ENCODE assay signal across 15 mouse cellular contexts in genomic region chr4:95001043-95001775, GRCm38 (mm10). TPM values are rescaled to one million over a fixed set of nuclear protein-coding genes. Genes with fewer than 3 reads are reported as not detected.
DNase-seq lines count a peak whose midpoint lies in the region; ATAC-seq lines count a peak whose summit lies in the region.
"Had no signal": no experiment of that assay in that cellular context is flagged by ENCODE, and none has a peak within 500 bp of the region (broad histone marks: within the 10 kb centered on the region; RNA-seq: fewer than 3 reads in every experiment).

No protein-coding gene starts in this region.

- DNase-seq in layer of hippocampus, adult 9-11 months = peak; percentile 64
- DNase-seq in layer of hippocampus, postnatal 25 days (ENCODE audit: extremely low spot score in 1 of 2, low spot score in 1 of 2) = no peak
- DNase-seq in 3134 (ENCODE audit: extremely low read depth, insufficient read length, low spot score) (peak; percentile 69), 416B (ENCODE audit: low read depth) (peak; percentile 85)
- peak; percentile 50 to 51 for DNase-seq in adrenal gland, postnatal 36 days
- no peak for DNase-seq in kidney, postnatal 10 days
- DNase-seq: cerebellum, adult 9-10 months; forebrain, postnatal 0 days; heart, adult 2 months; kidney, adult 8-10 months; kidney, postnatal 36 days; spleen, adult 18-20 months; thymus, adult 2 months had no signal

- no peak for ATAC-seq in granulocyte monocyte progenitor cell, adult 5-6 weeks (replicated peaks; ENCODE audit: poor library complexity, severe bottlenecking)
- ATAC-seq: activated CD4-positive, CD25-positive, alpha-beta regulatory T cell, adult 4 months; forebrain, postnatal 0 days had no signal

RNA-seq across cellular contexts. Expression of gene Mysm1, which starts 22.3 kb away (rescaled TPM):
- total RNA-seq in layer of hippocampus, postnatal 25 days (2021) = 10 to 100 TPM; 24.8 to 37.7 TPM
- 10 to 100 TPM; 21.5 to 29.8 TPM for total RNA-seq in adrenal gland, postnatal 36 days (2021)
- total RNA-seq in granulocyte monocyte progenitor cell, adult 5-6 weeks (2014; fragmentation: Nextera tagmentation) = 28.7 and 30.9 TPM in 2 replicates
- 41.6 and 44.1 TPM in 2 replicates for total RNA-seq in granulocyte monocyte progenitor cell, adult 5-6 weeks (2017)

RNA-seq across cellular contexts. Expression of gene Jun, which starts 50.8 kb away (rescaled TPM):
- total RNA-seq in layer of hippocampus, postnatal 25 days (2021) = 100 to 1,000 TPM in 1 of 2 experiments, 10 to 100 TPM in 1; 90.0 to 105 TPM
- 100 to 1,000 TPM; 145 to 309 TPM for total RNA-seq in adrenal gland, postnatal 36 days (2021)
- total RNA-seq in granulocyte monocyte progenitor cell, adult 5-6 weeks (2014; fragmentation: Nextera tagmentation) = 16.9 and 26.1 TPM in 2 replicates
- 173 and 195 TPM in 2 replicates for total RNA-seq in granulocyte monocyte progenitor cell, adult 5-6 weeks (2017)

Comparison
In these comparisons a context has a peak if more than half of its experiments do, and no peak if none do; other contexts are left out.
1. DNase-seq: peak in layer of hippocampus, adult 9-11 months (single experiment), 3134 (single experiment), 416B (single experiment) and adrenal gland, postnatal 36 days (2 of 2); none in layer of hippocampus, postnatal 25 days (0 of 2) and kidney, postnatal 10 days (single experiment).